Mouse (Mus musculus): ENCODE results near the gene Srgn. TPM values are rescaled to one million over a fixed set of nuclear protein-coding genes. Genes with fewer than 3 reads are reported as not detected.
A peak's percentile ranks its signal among the peaks of the same experiment; 100 is the strongest.

The Srgn gene
- total RNA-seq, 2 experiments from 2014 or later: 9.7 to 11.1 TPM

GRCm38 (mm10) chr10:62532832-62533231 is 5.6 kb upstream of the Srgn start:
- intact Hi-C loops (cut with DNase I): no loop called here
- DNase-seq (ENCODE audit: low spot score in 2 of 2): no peak

GRCm38 (mm10) chr10:62530183-62530582 is 2.9 kb upstream of the Srgn start:
- DNase-seq (ENCODE audit: low spot score in 2 of 2): no peak
- intact Hi-C loops (cut with DNase I): no loop called here

- no peak for DNase-seq (ENCODE audit: low spot score in 2 of 2)
- intact Hi-C loops (cut with DNase I): no loop called here
Observed at GRCm38 (mm10) chr10:62522346-62522950, 4.8 kb downstream of the Srgn start.

- no peak for DNase-seq (ENCODE audit: low spot score in 2 of 2)
- intact Hi-C loops (cut with DNase I): no loop called here
Observed at GRCm38 (mm10) chr10:62521763-62522162, 5.5 kb downstream of the Srgn start.

DNA sequence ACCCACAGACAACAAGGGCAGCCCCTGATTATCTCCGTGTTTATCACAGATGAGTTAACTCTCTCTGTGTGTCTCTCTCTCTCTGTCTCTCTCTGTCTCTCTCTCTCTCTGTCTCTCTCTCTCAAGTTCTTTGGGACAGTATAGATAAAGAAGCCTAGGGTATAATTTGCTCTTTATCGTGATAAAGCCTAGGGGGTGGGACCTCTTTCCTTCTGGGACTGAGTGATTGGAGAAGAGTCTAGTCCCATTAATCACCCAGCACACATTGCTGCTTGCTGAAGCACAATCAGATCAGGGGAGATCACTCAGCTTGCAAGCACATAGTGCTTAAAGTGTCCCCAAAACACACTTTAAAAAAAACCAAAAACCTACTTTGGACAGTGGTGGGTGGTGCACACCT is 6.3 kb downstream of the Srgn start:
- intact Hi-C loops (cut with DNase I): no loop called here
- DNase-seq (ENCODE audit: low spot score in 2 of 2): no peak

- DNase-seq (ENCODE audit: low spot score in 2 of 2): no peak
- intact Hi-C loops (cut with DNase I): no loop called here
Observed at GRCm38 (mm10) chr10:62517511-62517910, 9.7 kb downstream of the Srgn start.

DNA sequence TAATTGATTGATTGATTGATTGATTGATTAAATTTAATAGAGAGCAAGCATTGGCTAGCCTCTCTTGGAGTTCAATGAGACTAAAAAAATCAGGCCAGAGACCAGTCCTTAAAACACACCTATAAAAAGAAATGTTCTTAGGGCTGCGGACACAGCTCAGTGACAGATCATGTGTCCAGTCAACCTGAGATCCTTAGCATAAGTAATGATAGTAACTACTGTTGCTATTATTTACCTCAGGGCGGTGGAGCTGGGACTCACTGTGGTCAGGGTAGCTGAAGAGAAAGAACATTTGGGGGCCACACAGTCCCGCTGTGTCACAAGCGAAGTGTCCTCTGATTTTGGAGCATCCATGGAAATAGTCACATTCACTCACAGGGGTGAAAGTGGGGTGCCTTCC is 14.4 kb downstream of the Srgn start:
- intact Hi-C loops (cut with DNase I): no loop called here
- no peak for DNase-seq (ENCODE audit: low spot score in 2 of 2)

DNA sequence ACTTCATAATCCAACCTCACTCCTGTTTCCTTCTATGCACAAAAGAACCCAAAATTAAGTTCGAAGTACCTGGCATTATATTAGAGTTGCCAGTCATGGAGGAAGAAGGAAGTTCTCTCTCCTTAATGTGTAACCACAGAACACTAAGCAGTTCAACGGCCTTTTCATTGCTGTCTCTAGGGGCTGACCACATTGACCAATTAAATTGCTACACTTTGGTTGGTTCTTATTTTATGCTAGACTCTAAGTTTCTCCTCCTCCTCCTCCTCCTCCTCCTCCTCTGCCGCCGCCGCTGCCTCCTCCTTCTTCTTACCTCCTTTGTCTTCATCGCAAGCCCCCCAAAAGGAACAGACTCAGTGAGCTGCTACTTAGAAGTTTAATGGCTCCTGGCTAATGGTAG is 15.7 kb downstream of the Srgn start:
- intact Hi-C loops (cut with DNase I): no loop called here
- DNase-seq (ENCODE audit: low spot score in 2 of 2): no peak

GRCm38 (mm10) chr10:62509032-62509656 is 18.1 kb downstream of the Srgn start:
- no peak for DNase-seq (ENCODE audit: low spot score in 2 of 2)
- intact Hi-C loops (cut with DNase I): no loop called here

GRCm38 (mm10) chr10:62508459-62508858 is 18.8 kb downstream of the Srgn start:
- DNase-seq (ENCODE audit: low spot score in 2 of 2): no peak
- intact Hi-C loops (cut with DNase I): no loop called here

GRCm38 (mm10) chr10:62507591-62508308 is 19.5 kb downstream of the Srgn start:
- peak in 1 of 2 experiments; percentile 11 for DNase-seq (ENCODE audit: low spot score in 2 of 2)
- intact Hi-C loops (cut with DNase I): no loop called here

DNA sequence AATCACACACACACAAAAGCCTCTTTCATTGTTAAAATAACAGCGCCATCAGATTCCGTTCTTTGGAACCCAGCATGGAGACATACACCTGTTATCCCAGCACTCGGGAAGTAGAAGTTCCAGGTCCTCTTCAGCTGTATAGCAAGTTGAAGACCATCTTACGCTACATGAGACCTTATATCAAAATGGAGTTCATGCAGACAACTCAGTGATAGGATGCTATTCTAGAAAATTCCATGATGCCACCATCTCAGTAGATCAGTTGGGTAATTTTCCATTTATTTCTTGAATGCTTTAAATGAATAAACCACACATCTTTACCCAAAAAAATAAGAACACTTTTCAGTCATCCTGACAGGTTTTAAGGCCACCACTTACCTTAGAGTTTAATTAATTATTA is 20.2 kb downstream of the Srgn start:
- no peak for DNase-seq (ENCODE audit: low spot score in 2 of 2)
- intact Hi-C loops (cut with DNase I): no loop called here

DNA sequence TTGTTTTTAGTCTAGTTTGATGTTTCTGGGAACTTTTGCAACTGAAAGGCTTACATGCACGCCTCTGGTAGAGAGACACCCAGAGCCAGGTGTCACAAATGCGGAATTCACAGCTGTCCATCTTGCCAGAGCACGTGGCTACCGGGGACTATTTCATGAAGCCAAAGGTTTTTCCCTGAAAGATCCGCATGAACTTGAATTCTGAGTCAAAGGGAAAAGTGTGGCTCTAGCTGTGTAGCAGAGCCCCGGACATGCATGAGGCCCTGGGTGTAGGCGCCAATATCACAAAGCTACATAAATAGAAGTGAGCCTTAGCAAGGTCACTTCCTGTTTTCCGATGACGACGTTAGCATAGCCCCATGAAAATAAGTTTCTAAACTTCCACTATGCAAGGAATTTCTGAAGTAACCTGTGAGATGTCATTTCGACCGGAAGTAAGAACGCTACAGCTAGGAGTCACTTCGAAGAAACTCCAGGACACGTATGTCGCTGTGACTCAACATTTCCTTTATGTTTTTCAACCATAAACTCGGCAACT is 21.2 kb downstream of the Srgn start:
- intact Hi-C loops (cut with DNase I): no loop called here
- no peak for DNase-seq (ENCODE audit: low spot score in 2 of 2)

DNA sequence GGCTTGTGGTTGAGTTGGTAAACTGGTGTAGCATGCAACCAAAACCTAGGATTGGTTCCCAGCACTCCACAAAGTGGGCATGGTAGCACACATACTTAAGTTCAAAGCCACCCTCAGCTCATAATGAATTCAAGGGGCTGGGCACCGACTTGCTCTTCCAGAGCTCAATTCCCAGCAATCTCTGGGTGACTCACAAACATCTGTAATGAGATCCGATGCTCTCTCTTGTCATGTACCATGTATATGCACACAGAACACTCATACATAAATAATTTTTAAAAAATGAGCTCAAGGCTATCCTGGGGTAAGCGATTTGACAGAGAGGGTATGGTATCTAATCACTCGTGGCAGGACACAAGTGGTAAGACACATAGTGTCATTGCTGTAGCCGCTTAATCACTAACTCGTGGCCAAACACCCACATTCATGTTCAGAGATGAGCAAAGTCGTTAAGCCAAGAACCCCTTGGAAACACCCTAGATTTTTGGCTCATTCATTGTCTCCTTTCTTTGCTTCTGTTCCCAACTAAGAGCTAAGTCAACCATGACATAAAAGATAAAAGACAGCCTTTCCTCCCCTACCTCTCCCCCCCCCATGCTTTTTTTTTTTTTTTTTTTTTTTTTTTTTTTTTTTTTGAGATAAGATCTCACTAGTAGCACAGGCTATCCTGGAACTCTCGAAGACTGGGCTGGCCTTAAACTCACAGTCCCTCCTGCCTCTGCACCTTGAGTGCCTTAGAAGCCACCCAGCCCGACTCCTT is 21.8 kb downstream of the Srgn start:
- intact Hi-C loops (cut with DNase I): no loop called here
- DNase-seq (ENCODE audit: low spot score in 2 of 2): no peak

DNA sequence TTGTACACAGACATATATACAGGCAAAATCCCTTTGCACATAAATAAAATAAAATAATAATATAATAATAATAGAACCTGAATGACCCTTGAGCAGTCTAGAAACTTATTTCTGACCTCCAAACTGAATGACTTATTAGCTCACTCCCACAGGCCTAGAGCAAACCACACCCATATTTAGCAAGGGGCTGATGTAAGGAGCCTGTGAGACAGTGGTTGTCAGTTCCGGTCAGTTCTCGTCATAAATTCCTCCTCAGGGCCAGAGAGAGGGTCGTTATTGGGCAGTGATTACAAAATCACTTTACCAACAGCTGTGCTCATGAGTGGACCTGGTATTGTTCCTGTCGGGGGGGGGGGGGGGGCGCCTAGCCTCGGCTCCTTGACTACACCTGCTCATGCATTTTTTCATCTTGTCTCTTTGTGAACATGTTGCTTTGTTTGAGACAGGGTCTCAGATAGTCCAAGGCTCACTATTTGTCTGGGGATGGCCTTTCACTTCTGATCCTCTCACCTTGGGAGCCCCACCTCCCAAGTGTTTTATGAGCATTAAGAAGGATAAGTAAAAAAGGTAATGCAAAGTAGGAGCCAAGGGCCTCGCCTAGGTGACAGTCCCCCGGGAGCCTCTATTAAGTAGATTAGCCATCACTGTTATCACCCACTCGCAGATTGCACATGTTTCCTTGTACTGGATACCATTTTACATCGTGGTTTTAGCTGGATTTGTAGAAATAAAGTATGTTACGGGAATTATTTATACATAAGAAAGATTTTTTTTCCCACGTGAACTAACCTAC is 23.2 kb downstream of the Srgn start:
- DNase-seq (ENCODE audit: low spot score in 2 of 2): no peak
- intact Hi-C loops (cut with DNase I): no loop called here

DNA sequence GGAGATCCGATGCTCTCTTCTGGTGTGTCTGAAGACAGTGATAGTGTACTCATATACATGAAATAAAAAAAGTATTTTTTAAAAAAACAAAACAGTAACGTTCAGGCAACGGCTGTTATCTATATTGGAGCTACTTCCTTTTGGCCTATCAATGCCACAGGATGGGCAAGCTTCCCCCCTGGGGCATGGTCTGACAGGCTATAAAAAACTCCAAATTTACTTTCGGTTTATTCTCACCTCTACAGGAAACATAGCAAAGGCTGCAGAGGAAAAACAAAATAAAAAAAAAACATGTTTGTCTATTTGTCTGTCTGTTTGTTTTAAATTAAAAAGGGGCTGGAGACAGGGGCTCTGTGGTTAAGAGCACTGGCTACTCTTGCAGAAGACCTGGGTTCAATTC is 23.9 kb downstream of the Srgn start:
- intact Hi-C loops (cut with DNase I): no loop called here
- no peak for DNase-seq (ENCODE audit: low spot score in 2 of 2)

- intact Hi-C loops (cut with DNase I): no loop called here
- no peak for DNase-seq (ENCODE audit: low spot score in 2 of 2)
Observed at GRCm38 (mm10) chr10:62501951-62502350, 25.3 kb downstream of the Srgn start.

DNA sequence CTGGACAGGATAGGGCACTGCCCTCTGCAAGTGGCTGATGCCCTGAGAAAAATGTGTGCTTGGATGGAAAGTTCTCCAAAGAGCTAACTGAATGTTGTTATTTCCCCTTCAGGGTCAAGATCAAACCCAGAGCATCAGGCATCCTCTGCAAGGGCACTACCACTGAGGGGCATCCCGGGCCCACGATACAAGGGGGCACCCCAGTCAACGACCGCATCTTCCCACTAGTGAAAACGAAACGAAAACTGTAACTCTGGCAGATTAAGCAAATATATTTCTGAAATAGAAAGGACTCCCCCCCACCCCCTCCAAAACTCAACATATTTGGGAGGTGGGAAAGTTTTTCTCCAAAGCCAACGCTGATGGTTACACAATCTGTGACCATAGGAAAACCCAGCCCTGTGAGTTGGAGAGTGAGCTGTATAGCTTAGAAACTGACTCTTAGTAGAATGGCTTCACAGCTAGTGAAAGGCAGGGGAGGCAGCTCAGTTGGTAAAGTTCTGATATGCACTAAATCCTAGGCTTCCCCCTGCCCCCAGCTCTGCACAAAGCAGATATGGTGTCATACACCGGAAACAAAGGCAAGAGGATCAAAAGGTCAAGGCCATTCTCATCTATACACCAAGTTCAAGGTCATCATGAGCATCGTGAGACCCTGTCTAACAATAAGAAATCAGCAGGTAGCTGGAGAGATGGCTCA is 26.2 kb downstream of the Srgn start:
- DNase-seq (ENCODE audit: low spot score in 2 of 2): no peak
- intact Hi-C loops (cut with DNase I): loop anchor here (1.0 kb wide), 1 partner anchor 48 kb away; no protein-coding TSS in a partner anchor
